Mouse (Mus musculus) layer of hippocampus, postnatal 25 days (tissue): Measurements from ENCODE around the gene Abhd11. TPM values are rescaled to one million over a fixed set of nuclear protein-coding genes. Genes with fewer than 3 reads are reported as not detected.

ENCODE experiments used
- total RNA-seq, 2 experiments: library from RNA; stranded (reverse); gene quantifications; 2 replicates each; pipeline ENCODE4 v1.2.3; 2021

The Abhd11 gene
- total RNA-seq, 2 experiments from 2014 or later: 32.0 to 33.4 TPM

Other genes starting within 250 kb of the Abhd11 start
- gene Tmem270, start 102.4 kb upstream of the Abhd11 start, total RNA-seq: not detected
- not detected for gene Cldn13, start 93.6 kb upstream of the Abhd11 start, total RNA-seq
- gene Mettl27, start 76.8 kb upstream of the Abhd11 start, total RNA-seq: 1 to 10 TPM; 9.2 to 9.3 TPM
- gene Cldn4, start 62.2 kb upstream of the Abhd11 start, total RNA-seq: not detected
- gene Cldn3, start 22.9 kb upstream of the Abhd11 start, total RNA-seq: 1 to 10 TPM in 1 of 2 experiments, under 1 TPM in 1; 0.59 to 1.2 TPM
- 100 to 1,000 TPM; 113 to 115 TPM for gene Stx1a, start 14.3 kb downstream of the Abhd11 start, total RNA-seq
- gene Dnajc30, start 55.0 kb downstream of the Abhd11 start, total RNA-seq: 10 to 100 TPM; 43.7 TPM
- gene Bud23, start 55.8 kb downstream of the Abhd11 start, total RNA-seq: 10 to 100 TPM; 48.7 to 51.6 TPM
- 10 to 100 TPM; 30.4 to 32.8 TPM for gene Vps37d, start 69.1 kb downstream of the Abhd11 start, total RNA-seq
- 1 to 10 TPM; 3.1 to 5.8 TPM for gene Mlxipl, start 80.7 kb downstream of the Abhd11 start, total RNA-seq
- gene Tbl2, start 140.5 kb downstream of the Abhd11 start, total RNA-seq: 10 to 100 TPM; 32.1 to 34.4 TPM
- gene Bcl7b, start 159.1 kb downstream of the Abhd11 start, total RNA-seq: 10 to 100 TPM; 49.6 to 53.7 TPM
- gene Baz1b, start 178.1 kb downstream of the Abhd11 start, total RNA-seq: 10 to 100 TPM; 65.5 to 72.7 TPM
- gene Fzd9, start 242.1 kb downstream of the Abhd11 start, total RNA-seq: 1 to 10 TPM; 6.2 to 7.3 TPM